Mouse (Mus musculus) MEL (cell line): Measurements from ENCODE around the gene Scrt2. TPM values are rescaled to one million over a fixed set of nuclear protein-coding genes. Genes with fewer than 3 reads are reported as not detected.

Experiments
- DNase-seq: peaks from one replicate; pipeline ENCODE4 v3.0.0; 2011; ENCODE audit warnings: low read depth, low spot score
- H3K27ac ChIP-seq: 2 replicates; pipeline ENCODE4 v1.5.1; 2012; ENCODE audit warnings: low read depth, mild to moderate bottlenecking, control low read depth, low read length, moderate library complexity; ENCODE audit not compliant: control insufficient read depth
- H3K27me3 ChIP-seq, 2 experiments: fragments of 150-350 bp in 1 of 2; sonication (generic) in 1 of 2; 2 replicates each; pipeline ENCODE4 v1.6.1; 2012; ENCODE audit warnings: low read length in 2 of 2, mild to moderate bottlenecking in 2 of 2, improper control_type of control experiment in 1 of 2, moderate library complexity in 1 of 2; ENCODE audit not compliant: insufficient read depth in 2 of 2, control insufficient read depth in 1 of 2
- H3K36me3 ChIP-seq, 2 experiments: 2 replicates each; pipeline ENCODE4 v1.6.1; 2012 to 2014; ENCODE audit warnings: low read length in 2 of 2, improper control_type of control experiment in 1 of 2, inconsistent platforms in 1 of 2, mild to moderate bottlenecking in 1 of 2; ENCODE audit not compliant: insufficient read depth in 2 of 2, control insufficient read depth in 1 of 2
- H3K4me1 ChIP-seq, 2 experiments: fragments of 150-350 bp in 1 of 2; sonication (generic) in 1 of 2; 2 replicates each; pipeline ENCODE4 v1.6.1; 2012; ENCODE audit warnings: low read length in 2 of 2, improper control_type of control experiment in 1 of 2, mild to moderate bottlenecking in 1 of 2; ENCODE audit not compliant: insufficient read depth in 2 of 2, control insufficient read depth in 1 of 2
- H3K4me3 ChIP-seq, 2 experiments: fragments of 150-350 bp in 1 of 2; sonication (generic) in 1 of 2; 2 replicates each; pipeline ENCODE4 v1.5.1; 2012; ENCODE audit warnings: low read depth in 2 of 2, low read length in 2 of 2, mild to moderate bottlenecking in 2 of 2, moderate library complexity in 2 of 2, control low read depth in 1 of 2, improper control_type of control experiment in 1 of 2; ENCODE audit not compliant: control insufficient read depth in 1 of 2, insufficient read depth in 1 of 2
- H3K79me2 ChIP-seq: 2 replicates; pipeline ENCODE4 v1.6.1; 2012; ENCODE audit warnings: mild to moderate bottlenecking, low read length, moderate library complexity; ENCODE audit not compliant: control insufficient read depth, poor library complexity, insufficient read depth
- H3K9ac ChIP-seq: 2 replicates; pipeline ENCODE4 v1.6.1; 2012; ENCODE audit warnings: low read depth, mild to moderate bottlenecking, control low read depth, low read length, moderate library complexity; ENCODE audit not compliant: control insufficient read depth, poor library complexity, severe bottlenecking
- H3K9me3 ChIP-seq: fragments of 150-350 bp; sonication (generic); replicated peaks from 2 replicates; pipeline ENCODE4 v1.6.1; 2012; ENCODE audit warnings: mild to moderate bottlenecking, low read length, improper control_type of control experiment, moderate library complexity; ENCODE audit not compliant: insufficient read depth
- BHLHE40 ChIP-seq: IDR thresholded peaks from 2 replicates; pipeline ENCODE4 v1.6.1; 2012; ENCODE audit warnings: low read depth, mild to moderate bottlenecking, inconsistent platforms, low read length, improper control_type of control experiment, borderline replicate concordance
- CHD2 ChIP-seq: IDR thresholded peaks from 2 replicates; pipeline ENCODE4 v1.6.1; 2011; ENCODE audit warnings: low read length, improper control_type of control experiment
- ELF1 ChIP-seq: IDR thresholded peaks from 2 replicates; pipeline ENCODE4 v1.6.1; 2014; ENCODE audit warnings: low read depth, mild to moderate bottlenecking, inconsistent platforms, low read length, improper control_type of control experiment, moderate library complexity
- EP300 ChIP-seq, 2 experiments: IDR thresholded peaks; 2 replicates each; pipeline ENCODE4 v1.6.1; 2011; ENCODE audit warnings: improper control_type of control experiment in 2 of 2, low read length in 2 of 2, low read depth in 1 of 2, mild to moderate bottlenecking in 1 of 2
- ETS1 ChIP-seq: IDR thresholded peaks from 2 replicates; pipeline ENCODE4 v1.6.1; 2012; ENCODE audit warnings: low read depth, mild to moderate bottlenecking, inconsistent platforms, low read length, improper control_type of control experiment, moderate library complexity
- GABPA ChIP-seq: IDR thresholded peaks from 2 replicates; pipeline ENCODE4 v1.6.1; 2012; ENCODE audit warnings: low read depth, mild to moderate bottlenecking, inconsistent platforms, low read length, improper control_type of control experiment, moderate library complexity
- GATA1 ChIP-seq: IDR thresholded peaks from 2 replicates; pipeline ENCODE4 v1.6.1; 2011; ENCODE audit warnings: low read depth, low read length, improper control_type of control experiment
- HCFC1 ChIP-seq: IDR thresholded peaks from 2 replicates; pipeline ENCODE4 v1.6.1; 2012; ENCODE audit warnings: low read depth, mild to moderate bottlenecking, inconsistent platforms, low read length, improper control_type of control experiment, moderate library complexity
- KAT2A ChIP-seq: conservative IDR thresholded peaks from 2 replicates; pipeline ENCODE4 v1.6.1; 2012; ENCODE audit warnings: low read depth, low read length, improper control_type of control experiment, inconsistent platforms
- MAFK ChIP-seq: IDR thresholded peaks from 2 replicates; pipeline ENCODE4 v1.6.1; 2011; ENCODE audit warnings: low read depth, mild to moderate bottlenecking, low read length, improper control_type of control experiment, borderline replicate concordance
- MEF2A ChIP-seq: IDR thresholded peaks from 2 replicates; pipeline ENCODE4 v1.6.1; 2014; ENCODE audit warnings: low read depth, mild to moderate bottlenecking, inconsistent platforms, low read length, improper control_type of control experiment; ENCODE audit not compliant: poor library complexity, insufficient replicate concordance, severe bottlenecking; ENCODE audit errors: extremely low read depth
- MXI1 ChIP-seq: IDR thresholded peaks from 2 replicates; pipeline ENCODE4 v1.6.1; 2011; ENCODE audit warnings: mild to moderate bottlenecking, low read depth, low read length, improper control_type of control experiment
- MYB ChIP-seq: IDR thresholded peaks from 2 replicates; pipeline ENCODE4 v1.6.1; 2011; ENCODE audit warnings: mild to moderate bottlenecking, low read depth, low read length, improper control_type of control experiment
- MYC ChIP-seq: IDR thresholded peaks from 2 replicates; pipeline ENCODE4 v1.6.1; 2011; ENCODE audit warnings: low read depth, mild to moderate bottlenecking, low read length, improper control_type of control experiment, moderate library complexity
- NELFE ChIP-seq: IDR thresholded peaks from 2 replicates; pipeline ENCODE4 v1.6.1; 2011; ENCODE audit warnings: low read depth, low read length, improper control_type of control experiment
- NRF1 ChIP-seq: IDR thresholded peaks from 2 replicates; pipeline ENCODE4 v1.6.1; 2014; ENCODE audit warnings: low read depth, mild to moderate bottlenecking, inconsistent platforms, low read length, improper control_type of control experiment, moderate library complexity; ENCODE audit not compliant: poor library complexity, insufficient read depth, severe bottlenecking
- POLR2A ChIP-seq, 2 experiments: IDR thresholded peaks; 2 replicates each; pipeline ENCODE4 v1.6.1; 2011 to 2012; ENCODE audit warnings: low read length in 2 of 2, mild to moderate bottlenecking in 2 of 2, control low read depth in 1 of 2, improper control_type of control experiment in 1 of 2, low read depth in 1 of 2, moderate library complexity in 1 of 2; ENCODE audit not compliant: control insufficient read depth in 1 of 2, insufficient read depth in 1 of 2, poor library complexity in 1 of 2
- POLR2AphosphoS2 ChIP-seq: IDR thresholded peaks from 2 replicates; pipeline ENCODE4 v1.6.1; 2011; ENCODE audit warnings: low read length, improper control_type of control experiment
- RAD21 ChIP-seq: IDR thresholded peaks from 2 replicates; pipeline ENCODE4 v1.6.1; 2011; ENCODE audit warnings: mild to moderate bottlenecking, low read depth, low read length, improper control_type of control experiment
- SIN3A ChIP-seq: IDR thresholded peaks from 2 replicates; pipeline ENCODE4 v1.6.1; 2012; ENCODE audit warnings: low read length, improper control_type of control experiment, inconsistent platforms
- SMC3 ChIP-seq: IDR thresholded peaks from 2 replicates; pipeline ENCODE4 v1.6.1; 2011; ENCODE audit warnings: low read depth, low read length, improper control_type of control experiment
- TAL1 ChIP-seq: IDR thresholded peaks from 2 replicates; pipeline ENCODE4 v1.6.1; 2012; ENCODE audit warnings: mild to moderate bottlenecking, inconsistent platforms, low read length, moderate library complexity, mixed read lengths
- UBTF ChIP-seq: IDR thresholded peaks from 2 replicates; pipeline ENCODE4 v1.6.1; 2012; ENCODE audit warnings: low read depth, mild to moderate bottlenecking, inconsistent platforms, low read length, improper control_type of control experiment, moderate library complexity, borderline replicate concordance; ENCODE audit not compliant: insufficient read depth
- USF2 ChIP-seq, 2 experiments: IDR thresholded peaks; 2 replicates each; pipeline ENCODE4 v1.6.1; 2011 to 2012; ENCODE audit warnings: improper control_type of control experiment in 2 of 2, low read length in 2 of 2, borderline replicate concordance in 1 of 2, inconsistent platforms in 1 of 2, low read depth in 1 of 2, mild to moderate bottlenecking in 1 of 2; ENCODE audit not compliant: insufficient read depth in 1 of 2
- ZC3H11A ChIP-seq: IDR thresholded peaks from 2 replicates; pipeline ENCODE4 v1.6.1; 2012; ENCODE audit warnings: low read depth, mild to moderate bottlenecking, inconsistent platforms, low read length, improper control_type of control experiment
- ZNF384 ChIP-seq: IDR thresholded peaks from 2 replicates; pipeline ENCODE4 v1.6.1; 2012; ENCODE audit warnings: low read depth, mild to moderate bottlenecking, inconsistent platforms, low read length, improper control_type of control experiment
- polyA plus RNA-seq, 2 experiments: library from polyadenylated mRNA; stranded (reverse) in 1 of 2; unstranded in 1 of 2; fragments of >175 nt in 1 of 2; fragments of >200 nt in 1 of 2; gene quantifications; 2 replicates each; pipeline versions ENCODE4 v1.2.1 to v1.2.4; 2012; ENCODE audit warnings: low replicate concordance in 2 of 2, low read depth in 1 of 2; ENCODE audit not compliant: insufficient read length in 2 of 2, insufficient read depth in 1 of 2, missing spikeins in 1 of 2
- total RNA-seq: library from RNA; depleted of rRNA; stranded (reverse); fragments of 300-350 nt; gene quantifications from 2 replicates; pipeline ENCODE4 v1.2.3, GENCODE M21; 2012

Scrt2 gene
- total and polyA plus RNA-seq, 3 experiments = not detected

- Histone ChIP-seq H3K9me3 (no peaks in the 10 kb centered on the region), H3K79me2 (no peaks in the 10 kb centered on the region), H3K9ac (no peak overlapping the region), H3K27me3 (peaks cover 0 to 5% of the 10 kb centered on the region in 2 experiments; a peak in 2 of 4 replicates), H3K36me3 (no peaks in the 10 kb centered on the region), H3K4me1 (no peaks in the 10 kb centered on the region), H3K27ac (no peak overlapping the region), H3K4me3 (no peak overlapping the region)
- no peak for DNase-seq
- TF ChIP-seq ETS1 (no peak), KAT2A (no peak), BHLHE40 (no peak)
These were observed 13.7 kb downstream of the Scrt2 start for GRCm38 (mm10) chr2:152094856-152095545.

- Histone ChIP-seq H3K79me2 (no peaks in the 10 kb centered on the region), H3K27ac (no peak overlapping the region), H3K9me3 (no peaks in the 10 kb centered on the region), H3K9ac (no peak overlapping the region), H3K27me3 (peaks cover 6 to 13% of the 10 kb centered on the region in 2 experiments), H3K4me1 (no peaks in the 10 kb centered on the region), H3K36me3 (no peaks in the 10 kb centered on the region), H3K4me3 (no peak overlapping the region)
- DNase-seq = no peak
- no peak for TF ChIP-seq MEF2A
- TF ChIP-seq NELFE = no peak
- TF ChIP-seq MXI1 = no peak
- TF ChIP-seq RAD21 = no peak
- TF ChIP-seq HCFC1 = no peak
- no peak for TF ChIP-seq TAL1
- no peak for TF ChIP-seq POLR2AphosphoS2
These were observed 15.6 kb downstream of the Scrt2 start for GRCm38 (mm10) chr2:152096922-152097321.

GRCm38 (mm10) chr2:152097916-152098315 is 16.6 kb downstream of the Scrt2 start:
- Histone ChIP-seq H3K27me3 (peaks cover 6 to 13% of the 10 kb centered on the region in 2 experiments), H3K36me3 (no peaks in the 10 kb centered on the region)
- no peak for DNase-seq

More at GRCm38 (mm10) chr2:152097916-152098315, 16.6 kb downstream of the Scrt2 start:
- no peaks in the 10 kb centered on the region for H3K79me2 ChIP-seq
- no peak overlapping the region for H3K27ac ChIP-seq
- no peak overlapping the region for H3K4me3 ChIP-seq
- no peaks in the 10 kb centered on the region for H3K9me3 ChIP-seq
- TF ChIP-seq SIN3A (no peak), CHD2 (no peak), POLR2A (IDR thresholded peaks at IDR 0.05; ENCODE audit: control insufficient read depth in 1 of 2, insufficient read depth in 1 of 2, low read depth in 1 of 2, low read length in 2 of 2, poor library complexity in 1 of 2) (no peak), USF2 (IDR thresholded peaks at IDR 0.05; ENCODE audit: borderline replicate concordance in 1 of 2, insufficient read depth in 1 of 2, low read depth in 1 of 2, low read length in 2 of 2) (no peak), KAT2A (no peak), ELF1 (no peak), GATA1 (no peak), NRF1 (no peak), SMC3 (no peak), MYB (no peak), BHLHE40 (no peak), EP300 (IDR thresholded peaks at IDR 0.05; ENCODE audit: low read depth in 1 of 2, low read length in 2 of 2) (no peak), UBTF (no peak), ZC3H11A (no peak), MYC (no peak), GABPA (no peak), ETS1 (no peak), ZNF384 (no peak), HCFC1 (no peak), MAFK (no peak)
- H3K4me1 ChIP-seq = no peaks in the 10 kb centered on the region
- no peak overlapping the region for H3K9ac ChIP-seq
